Mouse (Mus musculus) embryonic facial prominence, embryonic 15.5 days (tissue): Measurements from ENCODE around the gene Hlcs. TPM values are rescaled to one million over a fixed set of nuclear protein-coding genes. Genes with fewer than 3 reads are reported as not detected.

Source experiments
- ATAC-seq: fragments of 200-750 bp; cut with Nextera tagmentation; 2 replicates; pipeline ENCODE4 v1.8.0; 2017; ENCODE audit warnings: low read depth, moderate TSS enrichment; ENCODE audit not compliant: insufficient number of reproducible peaks, low FRiP score, low TSS enrichment
- H3K27ac ChIP-seq: fragments of 300-500 bp; sonication (generic); replicated peaks from 2 replicates; pipeline ENCODE4 v1.5.1; 2015; ENCODE audit warnings: mild to moderate bottlenecking, inconsistent platforms
- H3K27me3 ChIP-seq: fragments of 300-500 bp; sonication (generic); 2 replicates; pipeline ENCODE4 v1.6.1; 2015; ENCODE audit warnings: inconsistent platforms
- H3K36me3 ChIP-seq: fragments of 300-500 bp; sonication (generic); 2 replicates; pipeline ENCODE4 v1.6.1; 2015; ENCODE audit warnings: mild to moderate bottlenecking, inconsistent platforms
- H3K4me1 ChIP-seq: fragments of 300-500 bp; sonication (generic); 2 replicates; pipeline ENCODE4 v1.6.1; 2015; ENCODE audit warnings: inconsistent platforms
- H3K4me2 ChIP-seq: fragments of 300-500 bp; sonication (generic); replicated peaks from 2 replicates; pipeline ENCODE4 v1.6.1; 2015; ENCODE audit warnings: mild to moderate bottlenecking, inconsistent platforms
- H3K4me3 ChIP-seq: fragments of 300-500 bp; sonication (generic); replicated peaks from 2 replicates; pipeline ENCODE4 v1.5.1; 2015; ENCODE audit warnings: mild to moderate bottlenecking, inconsistent platforms
- H3K9ac ChIP-seq: fragments of 300-500 bp; sonication (generic); 2 replicates; pipeline ENCODE4 v1.6.1; 2015; ENCODE audit warnings: inconsistent platforms
- H3K9me3 ChIP-seq: fragments of 300-500 bp; sonication (generic); replicated peaks from 2 replicates; pipeline ENCODE4 v1.6.1; 2016; ENCODE audit warnings: inconsistent platforms
- WGBS: fragments of 180-500 bp; shearing (Covaris S2); methylation state at CpG from one replicate; pipeline ENCODE4 v1.1.7; 2015; 5-methylcytosine and 5-hydroxymethylcytosine counted together
- polyA plus RNA-seq: library from polyadenylated mRNA; unstranded; fragments of >200 nt; fragmentation: Nextera tagmentation; extraction: Ambion mirVana; gene quantifications from 2 replicates; pipeline ENCODE4 v1.2.1, GENCODE M21; 2015

Gene Hlcs
- polyA plus RNA-seq, 1 experiment from 2014 or later, result 11.1 TPM

- H3K36me3 ChIP-seq, result no peaks in the 10 kb centered on the region
- H3K27me3 ChIP-seq, result no peaks in the 10 kb centered on the region
- 30% methylated on average over 6 of the region's 6 CpGs for WGBS
- no peaks in the 10 kb centered on the region for H3K9me3 ChIP-seq
- no peak overlapping the region; the same call in 1 of the 2 replicates for H3K9ac ChIP-seq
- ATAC-seq, result no peak
- peak overlapping the region; percentile 47 for H3K4me2 ChIP-seq
- no peak overlapping the region for H3K27ac ChIP-seq
- peak overlapping the region; percentile 25; the same call in 1 of the 2 replicates for H3K4me3 ChIP-seq
- H3K4me1 ChIP-seq, result peaks cover 28% of the 10 kb centered on the region
Measured at GRCm38 (mm10) chr16:94303203-94303535, 10.2 kb downstream of the Hlcs start.

GRCm38 (mm10) chr16:94302274-94303202 is 10.8 kb downstream of the Hlcs start:
- Histone ChIP-seq H3K27me3 (no peaks in the 10 kb centered on the region), H3K4me2 (peak overlapping the region; percentile 47), H3K4me1 (peaks cover 22% of the 10 kb centered on the region), H3K36me3 (no peaks in the 10 kb centered on the region), H3K4me3 (peak overlapping the region; percentile 25), H3K9ac (peak overlapping the region; percentile 12; the same call in 1 of the 2 replicates), H3K9me3 (no peaks in the 10 kb centered on the region), H3K27ac (peak overlapping the region; percentile 39; the same call in 1 of the 2 replicates)
- 0 out of 2 replicates have a peak, but pooled peaks have one; percentile 40 for ATAC-seq
- 8% methylated on average over 30 of the region's 30 CpGs for WGBS

GRCm38 (mm10) chr16:94301696-94302095 is 11.7 kb downstream of the Hlcs start:
- 72% methylated on average over 5 of the region's 5 CpGs for WGBS
- H3K36me3 ChIP-seq, result no peaks in the 10 kb centered on the region
- H3K9ac ChIP-seq, result no peak overlapping the region
- H3K4me2 ChIP-seq, result no peak overlapping the region
- H3K27ac ChIP-seq, result no peak overlapping the region
- no peaks in the 10 kb centered on the region for H3K9me3 ChIP-seq
- H3K4me1 ChIP-seq, result peaks cover 14% of the 10 kb centered on the region
- no peak for ATAC-seq
- H3K27me3 ChIP-seq, result no peaks in the 10 kb centered on the region
- H3K4me3 ChIP-seq, result no peak overlapping the region

DNA sequence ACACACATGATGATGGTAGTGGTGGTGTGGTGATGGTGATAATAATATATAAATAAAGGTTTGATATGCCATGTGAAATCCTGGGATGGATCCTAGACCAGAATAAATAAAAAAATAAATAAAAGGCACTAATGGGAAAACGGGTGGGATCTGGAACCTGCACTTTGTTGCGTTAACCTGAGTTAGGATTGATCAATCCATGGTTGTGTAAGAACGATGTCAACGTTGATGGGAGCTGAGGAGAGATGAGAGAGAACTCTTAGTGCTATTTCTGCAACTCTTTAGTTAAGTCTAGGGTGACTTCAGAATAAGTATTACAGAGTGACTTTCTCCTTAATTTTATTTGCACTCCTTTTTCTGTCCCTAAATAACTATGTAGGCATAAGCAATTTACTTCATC is 12.2 kb downstream of the Hlcs start:
- ATAC-seq, result no peak
- 88% methylated on average over 4 of the region's 4 CpGs for WGBS

GRCm38 (mm10) chr16:94299210-94299609 is 14.2 kb downstream of the Hlcs start:
- Histone ChIP-seq H3K4me3 (no peak overlapping the region), H3K9me3 (no peaks in the 10 kb centered on the region), H3K27me3 (no peaks in the 10 kb centered on the region), H3K27ac (no peak overlapping the region), H3K4me2 (no peak overlapping the region), H3K4me1 (peaks cover 14% of the 10 kb centered on the region), H3K36me3 (no peaks in the 10 kb centered on the region), H3K9ac (no peak overlapping the region)
- WGBS, result 53% methylated on average over 4 of the region's 4 CpGs
- no peak for ATAC-seq

More for the DNA sequence above, 12.2 kb downstream of the Hlcs start:
- peaks cover 14% of the 10 kb centered on the region for H3K4me1 ChIP-seq
- H3K27ac ChIP-seq, result no peak overlapping the region
- no peak overlapping the region for H3K4me2 ChIP-seq
- H3K4me3 ChIP-seq, result no peak overlapping the region
- no peaks in the 10 kb centered on the region for H3K27me3 ChIP-seq
- H3K9me3 ChIP-seq, result no peaks in the 10 kb centered on the region
- H3K9ac ChIP-seq, result no peak overlapping the region
- no peaks in the 10 kb centered on the region for H3K36me3 ChIP-seq

GRCm38 (mm10) chr16:94298081-94298480 is 15.3 kb downstream of the Hlcs start:
- no peak for ATAC-seq
- Histone ChIP-seq H3K9me3 (no peaks in the 10 kb centered on the region), H3K27ac (no peak overlapping the region), H3K27me3 (no peaks in the 10 kb centered on the region), H3K36me3 (no peaks in the 10 kb centered on the region), H3K9ac (no peak overlapping the region), H3K4me3 (no peak overlapping the region), H3K4me1 (peaks cover 11% of the 10 kb centered on the region), H3K4me2 (no peak overlapping the region)
- WGBS, result 89% methylated on average over 5 of the region's 5 CpGs

DNA sequence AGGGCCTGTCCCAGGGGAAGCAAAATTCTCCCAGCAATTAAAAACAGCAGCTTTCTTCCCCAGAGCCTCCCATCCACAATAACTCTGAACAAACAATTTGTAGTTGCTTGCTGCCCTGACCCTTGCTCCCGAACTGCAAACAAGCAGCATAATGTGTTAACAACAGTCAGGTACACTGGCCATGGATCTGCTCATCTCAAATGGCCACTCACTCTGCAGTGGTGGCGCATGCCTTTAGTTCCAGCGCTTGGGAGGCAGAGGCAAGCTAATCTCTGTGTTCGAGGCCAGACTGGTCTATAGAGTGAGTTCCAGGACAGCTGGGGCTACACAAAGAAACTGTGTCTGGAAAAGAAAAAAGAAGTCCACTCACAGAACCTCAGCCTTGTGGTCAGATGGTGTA is 22.2 kb downstream of the Hlcs start:
- 83% methylated on average over 4 of the region's 4 CpGs for WGBS
- Histone ChIP-seq H3K27me3 (no peaks in the 10 kb centered on the region), H3K4me1 (0 out of 2 replicates have a peak, but pooled peaks cover 8% of the 10 kb centered on the region), H3K27ac (no peak overlapping the region), H3K4me2 (no peak overlapping the region), H3K36me3 (no peaks in the 10 kb centered on the region), H3K4me3 (no peak overlapping the region), H3K9me3 (no peaks in the 10 kb centered on the region), H3K9ac (no peak overlapping the region)
- ATAC-seq, result no peak

DNA sequence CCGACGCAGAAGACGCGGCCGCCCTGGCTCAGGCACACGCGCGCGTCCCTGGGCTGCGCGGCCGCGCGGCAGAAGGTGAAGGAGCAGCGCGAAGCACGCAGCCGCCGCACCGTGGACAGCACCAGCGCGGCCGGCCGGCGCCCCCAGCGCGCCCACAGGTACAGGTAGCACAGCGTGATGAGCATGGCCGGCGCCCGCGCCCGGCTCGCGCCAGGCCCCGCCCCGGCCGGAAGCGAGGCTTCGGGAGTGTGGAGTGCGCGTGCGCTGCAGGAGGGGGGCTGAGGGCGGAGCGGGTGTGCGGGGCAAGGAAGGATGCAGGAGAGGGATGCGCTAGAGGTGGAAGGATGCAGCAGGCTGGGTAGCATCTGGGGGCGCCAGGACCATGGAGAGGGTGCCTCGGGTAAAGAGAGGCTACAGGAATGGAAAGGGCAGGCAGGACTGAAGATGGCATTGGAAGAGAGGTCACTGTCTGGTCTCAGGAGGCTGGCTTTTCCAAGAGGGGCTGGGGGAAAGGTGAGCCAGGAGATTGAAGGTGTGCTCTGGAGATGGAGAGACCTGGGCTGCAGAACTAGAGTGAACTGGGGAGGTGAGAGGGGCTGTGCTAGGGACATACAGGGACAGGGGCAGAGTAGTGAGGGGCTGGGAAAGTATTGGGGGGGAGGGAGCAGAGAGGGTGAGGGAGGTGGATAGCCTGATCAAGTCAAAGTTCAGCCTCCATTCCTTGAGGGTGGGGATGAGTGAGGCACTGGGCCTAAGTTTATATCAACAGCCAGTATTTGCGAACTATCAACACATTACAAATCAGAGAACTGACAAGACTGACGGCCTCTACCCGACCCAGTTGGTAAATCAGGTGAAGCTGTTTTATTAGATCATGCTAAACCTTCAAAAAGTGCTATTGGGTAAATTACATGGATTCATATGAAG is 23.0 kb downstream of the Hlcs start:
- Histone ChIP-seq H3K9me3 (no peaks in the 10 kb centered on the region), H3K4me1 (0 out of 2 replicates have a peak, but pooled peaks cover 8% of the 10 kb centered on the region), H3K4me3 (peak overlapping the region; percentile 87), H3K4me2 (peak overlapping the region; percentile 98), H3K36me3 (no peaks in the 10 kb centered on the region), H3K27me3 (no peaks in the 10 kb centered on the region), H3K27ac (0 out of 2 replicates have a peak overlapping the region, but pooled peaks have one; percentile 28), H3K9ac (peak overlapping the region; percentile 74)
- 5% methylated on average over 48 of the region's 52 CpGs for WGBS
- ATAC-seq, result peak; percentile 93

DNA sequence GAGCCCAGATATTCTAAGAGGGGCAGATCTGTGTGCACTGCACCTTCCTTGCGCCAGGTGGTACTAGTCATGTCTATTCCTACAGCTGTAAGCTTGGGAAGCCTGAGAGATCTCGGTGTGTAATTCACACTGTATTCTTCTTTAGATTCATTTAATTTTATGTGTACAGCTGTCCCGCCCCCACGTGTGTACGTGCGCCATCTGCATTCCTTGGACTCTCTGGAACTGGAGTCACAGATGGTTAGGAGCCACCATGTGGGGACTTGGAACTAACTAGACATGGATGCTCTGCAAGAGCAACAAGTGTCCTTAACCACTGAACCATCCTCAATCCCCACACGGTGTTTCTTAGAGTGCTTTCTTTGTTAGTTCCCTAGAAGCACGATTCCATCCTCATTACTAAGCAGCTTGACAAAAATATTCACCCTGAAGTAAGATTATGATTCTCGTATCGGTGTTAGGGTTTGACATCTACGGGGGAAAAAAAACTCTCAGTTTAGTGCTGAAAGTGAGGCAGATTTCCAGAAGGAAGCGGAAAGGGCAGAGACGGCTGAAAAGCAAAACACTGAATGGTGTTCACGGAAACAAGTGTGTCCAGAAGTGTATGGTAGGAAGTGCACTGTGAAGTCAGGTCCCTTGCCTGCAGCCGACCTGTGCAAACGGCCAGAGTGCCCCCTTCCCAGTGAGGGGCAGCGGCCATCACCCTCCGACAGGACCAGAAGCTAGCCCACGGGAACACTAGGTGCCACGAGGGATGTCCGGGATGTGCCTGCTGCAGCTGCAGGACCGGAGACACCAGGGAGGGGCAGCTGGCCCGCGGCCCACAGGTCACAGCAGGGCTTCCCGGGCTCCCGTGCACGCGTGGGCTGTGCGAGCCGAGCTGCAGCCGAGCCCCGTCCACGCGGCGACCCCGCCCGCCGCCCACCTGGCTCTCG is 24.0 kb downstream of the Hlcs start:
- Histone ChIP-seq H3K4me2 (peak overlapping the region; percentile 98), H3K4me1 (0 out of 2 replicates have a peak, but pooled peaks cover 8% of the 10 kb centered on the region), H3K27ac (0 out of 2 replicates have a peak overlapping the region, but pooled peaks have one; percentile 28), H3K36me3 (no peaks in the 10 kb centered on the region), H3K27me3 (no peaks in the 10 kb centered on the region), H3K4me3 (peak overlapping the region; percentile 87), H3K9me3 (no peaks in the 10 kb centered on the region), H3K9ac (peak overlapping the region; percentile 74)
- WGBS, result 10% methylated on average over 28 of the region's 39 CpGs
- ATAC-seq, result no peak; the same call in none of the 2 replicates

DNA sequence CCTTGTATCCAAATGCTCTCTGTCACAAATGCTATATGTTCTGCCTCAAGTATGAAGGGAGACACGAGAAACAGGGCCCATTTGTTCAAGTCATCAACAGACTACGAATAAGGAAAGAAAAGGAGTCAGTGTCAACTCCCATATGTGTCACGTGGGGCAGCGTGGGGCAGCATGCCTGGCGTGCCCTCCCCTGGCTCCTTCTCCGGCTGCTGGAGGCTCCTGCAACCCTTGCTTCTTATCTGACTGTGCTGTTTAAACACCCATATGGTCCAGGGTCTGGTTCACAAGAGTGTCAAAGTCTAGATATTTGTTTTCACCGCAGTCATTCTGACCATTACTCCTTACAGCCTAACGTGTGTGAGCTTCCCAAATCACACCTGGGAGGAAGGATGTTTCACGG is 25.5 kb downstream of the Hlcs start:
- ATAC-seq, result no peak
- Histone ChIP-seq H3K9me3 (no peaks in the 10 kb centered on the region), H3K27ac (no peak overlapping the region), H3K27me3 (no peaks in the 10 kb centered on the region), H3K36me3 (0 out of 2 replicates have a peak, but pooled peaks cover under 1% of the 10 kb centered on the region), H3K4me1 (0 out of 2 replicates have a peak, but pooled peaks cover 8% of the 10 kb centered on the region), H3K4me3 (no peak overlapping the region), H3K4me2 (no peak overlapping the region), H3K9ac (no peak overlapping the region)
- 78% methylated on average over 9 of the region's 9 CpGs for WGBS
